Comparison of ENCODE assay signal across 7 mouse cellular contexts in genomic region chr9:53536558-53537320, GRCm38 (mm10). TPM values are rescaled to one million over a fixed set of nuclear protein-coding genes. Genes with fewer than 3 reads are reported as not detected.
DNase-seq lines count a peak whose midpoint lies in the region; ATAC-seq lines count a peak whose summit lies in the region.

TSS of gene Atm (minus strand) at chr9:53536740.
TSS of gene Npat (plus strand) at chr9:53537047.

- no peaks in the 10 kb centered on the region for H3K27me3 ChIP-seq in embryonic facial prominence, embryonic 12.5 days
- no peaks in the 10 kb centered on the region for H3K27me3 ChIP-seq in limb, embryonic 11.5 days (ENCODE audit: control insufficient read depth, insufficient read depth, low read length)
- H3K27me3 ChIP-seq in midbrain, embryonic 14.5 days (ENCODE audit: control insufficient read depth, insufficient read depth, low read length): no peaks in the 10 kb centered on the region

- WGBS in embryonic facial prominence, embryonic 12.5 days: under 1% methylated on average over 69 of the region's 69 CpGs
- under 1% methylated on average over 69 of the region's 69 CpGs for WGBS in limb, embryonic 11.5 days
- WGBS in midbrain, embryonic 14.5 days: under 1% methylated on average over 69 of the region's 69 CpGs

- H3K36me3 ChIP-seq in embryonic facial prominence, embryonic 12.5 days: 0 out of 2 replicates have a peak, but pooled peaks cover 3% of the 10 kb centered on the region
- no peaks in the 10 kb centered on the region for H3K36me3 ChIP-seq in limb, embryonic 11.5 days (ENCODE audit: control insufficient read depth, insufficient read depth, low read length)
- peaks cover 3% of the 10 kb centered on the region; the same call in 1 of the 2 replicates for H3K36me3 ChIP-seq in midbrain, embryonic 14.5 days (ENCODE audit: control insufficient read depth, insufficient read depth, low read length)

- H3K27ac ChIP-seq in embryonic facial prominence, embryonic 12.5 days: peak within 1 kb of the TSS; percentile 95
- H3K27ac ChIP-seq in limb, embryonic 11.5 days (replicated peaks; ENCODE audit: low read depth, low read length): peak within 1 kb of the TSS; percentile 84
- peak within 1 kb of the TSS; percentile 80 for H3K27ac ChIP-seq in midbrain, embryonic 14.5 days (replicated peaks; ENCODE audit: low read depth, low read length)

- DNase-seq in adrenal gland, postnatal 25 days: peak; percentile 100
- DNase-seq in heart, adult 11 months: peak; percentile 100
- peak; percentile 98 for DNase-seq in kidney, adult 18-20 months
- peak; percentile 99 for DNase-seq in limb, embryonic 11.5 days (ENCODE audit: low spot score)
- DNase-seq in midbrain, embryonic 14.5 days: peak; percentile 100
- DNase-seq in spleen, adult 18-20 months: peak; percentile 96 to 99

- peak within 1 kb of the TSS; percentile 91 for H3K4me3 ChIP-seq in embryonic facial prominence, embryonic 12.5 days
- peak within 1 kb of the TSS; percentile 95 for H3K4me3 ChIP-seq in limb, embryonic 11.5 days (ENCODE audit: low read depth, low read length)
- H3K4me3 ChIP-seq in midbrain, embryonic 14.5 days (replicated peaks; ENCODE audit: low read depth, low read length): peak within 1 kb of the TSS; percentile 67

- no peaks in the 10 kb centered on the region for H3K9me3 ChIP-seq in embryonic facial prominence, embryonic 12.5 days
- no peaks in the 10 kb centered on the region for H3K9me3 ChIP-seq in limb, embryonic 11.5 days (ENCODE audit: control insufficient read depth, low read length)
- no peaks in the 10 kb centered on the region for H3K9me3 ChIP-seq in midbrain, embryonic 14.5 days (ENCODE audit: control insufficient read depth, low read length)

- H3K9ac ChIP-seq in embryonic facial prominence, embryonic 12.5 days: peak within 1 kb of the TSS; percentile 91
- H3K9ac ChIP-seq in limb, embryonic 11.5 days (ENCODE audit: low read length): peak within 1 kb of the TSS; percentile 86
- peak within 1 kb of the TSS; percentile 74 for H3K9ac ChIP-seq in midbrain, embryonic 14.5 days (replicated peaks; ENCODE audit: low read length)

- peak; percentile 100 for ATAC-seq in embryonic facial prominence, embryonic 12.5 days (ENCODE audit: insufficient number of reproducible peaks, insufficient read depth, low FRiP score, low TSS enrichment)
- peak; percentile 99 for ATAC-seq in limb, embryonic 11.5 days (ENCODE audit: insufficient number of reproducible peaks, low FRiP score, low TSS enrichment, low read depth)
- peak; percentile 100 for ATAC-seq in midbrain, embryonic 14.5 days (ENCODE audit: low FRiP score, low TSS enrichment)

- H3K4me1 ChIP-seq in embryonic facial prominence, embryonic 12.5 days: peaks cover 17% of the 10 kb centered on the region
- H3K4me1 ChIP-seq in limb, embryonic 11.5 days (ENCODE audit: control insufficient read depth, insufficient read depth, low read length): 0 out of 2 replicates have a peak, but pooled peaks cover 2% of the 10 kb centered on the region
- peaks cover 11% of the 10 kb centered on the region; the same call in 1 of the 2 replicates for H3K4me1 ChIP-seq in midbrain, embryonic 14.5 days (ENCODE audit: control insufficient read depth, insufficient read depth, low read length)

- H3K4me2 ChIP-seq in embryonic facial prominence, embryonic 12.5 days (replicated peaks): peak within 1 kb of the TSS; percentile 82
- H3K4me2 ChIP-seq in limb, embryonic 11.5 days (ENCODE audit: low read depth, severe bottlenecking): peak within 1 kb of the TSS; percentile 80
- peak within 1 kb of the TSS; percentile 89 for H3K4me2 ChIP-seq in midbrain, embryonic 14.5 days (ENCODE audit: low read length)

RNA-seq across cellular contexts. Expression of gene Atm, which starts in this region (rescaled TPM):
- total RNA-seq in adrenal gland, postnatal 25 days (2021): 12.3 and 21.1 TPM in 2 replicates
- 16.9 and 18.3 TPM in 2 replicates for polyA plus RNA-seq in embryonic facial prominence, embryonic 12.5 days (2016; fragmentation: Nextera tagmentation; extraction: Ambion mirVana)
- polyA plus RNA-seq in limb, embryonic 11.5 days (2014; fragmentation: Nextera tagmentation; extraction: Ambion mirVana): 17.1 and 17.7 TPM in 2 replicates
- 11.2 and 13.0 TPM in 2 replicates for polyA plus RNA-seq in midbrain, embryonic 14.5 days (2014; fragmentation: Nextera tagmentation; extraction: Ambion mirVana)

RNA-seq across cellular contexts. Expression of gene Npat, which starts in this region (rescaled TPM):
- total RNA-seq in adrenal gland, postnatal 25 days (2021): 14.5 TPM in 2 replicates
- polyA plus RNA-seq in embryonic facial prominence, embryonic 12.5 days (2016; fragmentation: Nextera tagmentation; extraction: Ambion mirVana): 21.9 and 24.1 TPM in 2 replicates
- polyA plus RNA-seq in limb, embryonic 11.5 days (2014; fragmentation: Nextera tagmentation; extraction: Ambion mirVana): 24.7 and 24.8 TPM in 2 replicates
- polyA plus RNA-seq in midbrain, embryonic 14.5 days (2014; fragmentation: Nextera tagmentation; extraction: Ambion mirVana): 10.3 and 16.1 TPM in 2 replicates

Comparison
In these comparisons a context has a peak if more than half of its experiments do, and no peak if none do; other contexts are left out.
1. Peak in every context shown above with its lines: DNase-seq, ATAC-seq, H3K4me3 ChIP-seq and H3K27ac ChIP-seq.